Mouse (Mus musculus) bone marrow, adult 2 months (tissue): ENCODE results near the gene Pdss2. TPM values are rescaled to one million over a fixed set of nuclear protein-coding genes. Genes with fewer than 3 reads are reported as not detected.

ENCODE experiments used
- H3K27ac ChIP-seq: fragments of 200-500 bp; 2 replicates; pipeline ENCODE4 v1.5.1; 2012; ENCODE audit warnings: low read depth, mild to moderate bottlenecking, control low read depth, inconsistent platforms, low read length; ENCODE audit not compliant: control insufficient read depth, poor library complexity, insufficient read depth
- H3K4me1 ChIP-seq: fragments of 200-500 bp; 2 replicates; pipeline ENCODE4 v1.6.1; 2011; ENCODE audit warnings: low read length; ENCODE audit not compliant: control insufficient read depth, insufficient read depth
- H3K4me3 ChIP-seq: fragments of 200-500 bp; replicated peaks from 2 replicates; pipeline ENCODE3; 2011; ENCODE audit warnings: mild to moderate bottlenecking, low read depth, low read length, control low read depth; ENCODE audit not compliant: control insufficient read depth
- CTCF ChIP-seq: fragments of 200-500 bp; IDR thresholded peaks from 2 replicates; pipeline ENCODE4 v1.5.1; 2011; ENCODE audit warnings: low read length, control low read depth; ENCODE audit not compliant: control insufficient read depth, insufficient read depth
- POLR2A ChIP-seq: fragments of 200-500 bp; IDR thresholded peaks from 2 replicates; pipeline ENCODE4 v1.6.1; 2011; ENCODE audit warnings: low read depth, mild to moderate bottlenecking, control low read depth, low read length, borderline replicate concordance; ENCODE audit not compliant: control insufficient read depth
- WGBS: fragments of 180-500 bp; shearing (Covaris S2); methylation state at CpG from one replicate; pipeline ENCODE4 v1.1.7; 2018; 5-methylcytosine and 5-hydroxymethylcytosine counted together
- polyA plus RNA-seq: library from polyadenylated mRNA; stranded (reverse); fragments of >200 nt; gene quantifications from 2 replicates; pipeline ENCODE4 v1.2.4, GENCODE M21; 2011; ENCODE audit warnings: low replicate concordance; ENCODE audit not compliant: missing spikeins, insufficient read depth, insufficient read length

Gene Pdss2
- polyA plus RNA-seq, 1 experiment = 10.9 TPM

DNA sequence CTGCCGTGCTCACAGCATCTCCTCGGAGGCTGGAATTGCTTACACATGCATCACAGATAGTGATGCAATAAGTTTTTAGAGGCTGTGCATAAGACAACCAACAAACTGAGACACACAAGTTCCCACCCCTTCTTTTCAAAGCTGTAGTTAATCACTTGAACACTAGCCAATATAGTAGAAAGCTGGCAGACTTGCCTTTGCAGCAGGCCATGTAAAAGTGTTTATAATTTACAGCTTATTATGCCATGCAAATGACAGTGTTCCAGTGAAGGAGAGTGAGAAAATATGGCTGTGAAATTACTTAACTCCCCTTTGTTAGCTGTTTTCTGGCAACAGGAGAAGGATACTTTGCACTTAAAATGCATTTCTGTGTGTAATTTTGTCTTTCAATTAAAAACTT is 90.9 kb downstream of the Pdss2 start:
- no peak overlapping the region for H3K4me3 ChIP-seq
- no peaks in the 10 kb centered on the region; the same call in 1 of the 2 replicates for H3K4me1 ChIP-seq
- WGBS = 58% methylated on average over 2 of the region's 2 CpGs
- TF ChIP-seq CTCF (no peak), POLR2A (no peak)
- H3K27ac ChIP-seq = no peak overlapping the region

DNA sequence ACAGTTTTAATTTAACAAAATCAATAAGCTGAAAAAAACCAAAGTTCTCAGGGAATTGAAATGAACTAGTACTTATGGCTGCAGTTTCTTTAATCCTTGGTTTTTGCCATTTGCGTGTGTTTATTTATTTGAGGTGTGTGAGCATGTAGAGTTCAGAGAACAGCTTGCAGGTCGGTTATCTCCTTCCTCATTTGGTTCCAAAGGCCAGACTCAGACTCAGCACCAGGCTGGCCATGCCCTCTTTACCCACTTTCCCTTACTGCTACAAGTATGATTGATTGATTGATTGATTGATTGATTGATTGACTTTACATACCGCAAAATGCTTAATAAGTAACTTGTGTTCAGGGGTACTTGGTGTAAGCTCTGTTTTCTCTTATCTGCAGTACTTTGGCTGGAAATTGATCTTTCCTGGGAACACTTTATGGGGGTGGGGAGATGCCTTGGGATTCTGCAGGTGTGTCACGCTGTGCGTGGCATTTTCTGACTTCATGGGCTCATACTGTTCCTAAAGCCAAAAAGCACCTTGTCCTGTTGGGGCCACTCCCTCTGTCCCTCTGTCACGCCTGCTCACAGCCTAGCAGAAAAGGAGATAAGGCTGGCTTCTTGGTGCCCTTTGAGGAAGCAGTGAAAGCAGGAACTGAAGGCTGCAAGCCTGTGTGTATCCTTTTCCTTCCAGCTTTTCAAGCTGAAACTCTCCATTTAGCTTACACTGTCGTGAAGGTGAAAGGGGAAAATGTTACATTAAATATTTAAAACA is 91.6 kb downstream of the Pdss2 start:
- WGBS = 37% methylated on average over 7 of the region's 7 CpGs
- TF ChIP-seq CTCF (no peak), POLR2A (no peak)
- Histone ChIP-seq H3K4me3 (no peak overlapping the region), H3K4me1 (no peaks in the 10 kb centered on the region; the same call in 1 of the 2 replicates), H3K27ac (no peak overlapping the region)

DNA sequence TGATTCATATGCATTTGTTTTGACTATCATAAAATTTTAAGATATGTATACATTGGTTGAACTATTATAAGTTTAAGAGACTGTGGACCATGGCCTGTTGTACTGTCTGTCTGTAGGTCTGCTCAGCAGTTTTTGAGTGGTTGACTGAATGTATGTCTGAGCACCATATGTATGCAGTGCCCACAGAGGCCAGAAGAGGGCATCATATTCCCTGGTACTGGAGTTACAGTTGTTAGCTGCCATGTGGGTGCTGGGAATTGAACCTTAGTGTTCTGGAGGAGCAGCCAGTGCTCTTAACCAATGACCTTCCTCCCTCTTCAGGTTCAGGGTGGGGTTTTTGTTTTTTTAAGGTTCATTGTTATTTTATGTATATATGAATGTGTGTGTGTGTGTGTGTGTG is 93.9 kb downstream of the Pdss2 start:
- TF ChIP-seq CTCF = no peak
- no peak for TF ChIP-seq POLR2A
- H3K4me3 ChIP-seq = no peak overlapping the region

DNA sequence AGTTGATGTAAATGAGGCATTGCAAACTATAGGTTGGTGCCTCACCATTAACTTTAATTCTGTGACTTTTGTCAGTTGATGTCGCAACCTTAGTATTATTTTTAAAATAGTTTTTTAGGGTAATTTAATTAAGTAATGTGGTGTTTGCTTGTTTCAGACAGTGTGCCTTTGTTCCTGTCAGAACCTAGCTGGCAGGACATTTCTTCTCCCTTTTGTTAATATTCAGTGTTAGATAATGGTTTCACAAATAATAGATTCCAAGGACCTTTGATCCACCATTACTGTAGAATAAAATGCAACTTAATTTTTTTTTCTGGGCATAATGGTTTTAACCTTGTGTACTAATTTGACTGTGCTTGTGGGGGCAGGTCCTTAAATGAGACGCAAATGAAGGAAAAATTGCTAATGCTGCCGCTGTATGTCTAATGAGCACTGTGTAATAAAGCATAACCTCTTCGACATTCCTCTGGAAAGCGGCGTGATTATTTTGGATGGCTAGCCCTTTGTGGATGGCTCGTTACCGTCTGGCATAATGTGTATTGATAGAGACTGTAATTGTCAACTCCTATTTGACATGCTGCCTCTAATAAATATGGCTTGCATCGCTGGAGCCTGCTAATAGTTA is 96.2 kb downstream of the Pdss2 start:
- Histone ChIP-seq H3K4me1 (no peaks in the 10 kb centered on the region; the same call in 1 of the 2 replicates), H3K4me3 (no peak overlapping the region), H3K27ac (no peak overlapping the region)
- TF ChIP-seq POLR2A (no peak), CTCF (no peak)
- 86% methylated on average over 9 of the region's 9 CpGs for WGBS

More for the DNA sequence above, 93.9 kb downstream of the Pdss2 start:
- H3K27ac ChIP-seq = no peak overlapping the region
- no peaks in the 10 kb centered on the region; the same call in 1 of the 2 replicates for H3K4me1 ChIP-seq

DNA sequence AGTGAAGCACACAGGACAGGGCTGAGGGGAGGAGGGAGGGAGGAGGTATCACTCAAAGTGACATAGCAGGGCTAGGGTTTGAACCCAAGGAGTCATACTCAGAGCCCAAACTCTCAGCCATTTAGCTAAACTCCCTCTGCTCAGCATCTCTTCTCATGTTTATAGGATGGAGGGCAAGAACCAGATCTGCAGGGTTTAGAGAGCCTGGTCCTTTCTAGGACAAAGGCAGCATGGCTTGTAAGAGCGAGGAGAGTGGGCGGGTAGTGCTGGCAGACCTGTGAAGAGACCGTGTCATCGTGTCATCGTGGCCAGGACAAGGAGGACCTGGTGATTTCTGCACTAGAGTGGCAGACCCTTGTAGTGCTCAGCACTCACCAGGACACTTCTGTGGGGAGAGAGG is 99.7 kb downstream of the Pdss2 start:
- 83% methylated on average over 5 of the region's 5 CpGs for WGBS
- no peaks in the 10 kb centered on the region; the same call in 1 of the 2 replicates for H3K4me1 ChIP-seq
- H3K4me3 ChIP-seq = no peak overlapping the region
- TF ChIP-seq CTCF = no peak
- no peak for TF ChIP-seq POLR2A
- no peak overlapping the region for H3K27ac ChIP-seq

DNA sequence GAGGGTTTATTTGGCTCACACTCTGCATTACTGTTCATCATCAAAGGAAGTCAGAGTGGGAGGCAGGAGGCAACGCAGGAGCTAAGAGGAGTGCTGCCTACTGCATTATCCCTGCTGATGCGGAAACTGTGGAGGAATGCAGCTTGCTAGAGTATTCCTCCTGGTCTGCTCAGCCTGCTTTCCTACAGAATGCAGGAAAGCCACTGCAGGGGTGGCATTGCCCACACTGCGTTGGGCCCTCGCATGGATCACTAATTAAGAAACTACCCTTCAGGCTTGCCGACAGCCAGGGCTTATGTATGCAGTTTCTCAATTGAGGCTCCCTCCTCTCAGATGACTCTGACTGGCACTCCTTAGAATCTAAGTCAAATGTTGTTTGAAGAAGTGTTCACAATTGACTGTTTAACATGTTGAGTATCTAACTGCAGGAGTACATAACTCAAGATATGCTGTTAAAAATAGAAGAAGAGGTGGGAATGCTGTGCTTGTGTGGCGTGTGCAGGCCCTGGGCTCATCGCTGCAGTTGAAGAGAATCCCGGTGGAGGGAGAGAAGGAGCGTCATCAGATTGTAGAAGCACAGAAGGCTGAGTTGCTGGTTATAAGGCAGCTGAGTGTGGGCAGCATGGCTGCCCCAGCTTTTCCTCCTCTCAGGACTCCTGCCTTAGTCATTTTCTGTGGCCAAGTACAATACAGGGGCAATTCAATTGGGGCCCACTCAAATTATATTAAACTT is 101.3 kb downstream of the Pdss2 start:
- H3K27ac ChIP-seq = no peak overlapping the region
- no peak for TF ChIP-seq POLR2A
- no peak for TF ChIP-seq CTCF
- no peak overlapping the region for H3K4me3 ChIP-seq
- 77% methylated on average over 9 of the region's 9 CpGs for WGBS
- H3K4me1 ChIP-seq = no peaks in the 10 kb centered on the region; the same call in 1 of the 2 replicates

DNA sequence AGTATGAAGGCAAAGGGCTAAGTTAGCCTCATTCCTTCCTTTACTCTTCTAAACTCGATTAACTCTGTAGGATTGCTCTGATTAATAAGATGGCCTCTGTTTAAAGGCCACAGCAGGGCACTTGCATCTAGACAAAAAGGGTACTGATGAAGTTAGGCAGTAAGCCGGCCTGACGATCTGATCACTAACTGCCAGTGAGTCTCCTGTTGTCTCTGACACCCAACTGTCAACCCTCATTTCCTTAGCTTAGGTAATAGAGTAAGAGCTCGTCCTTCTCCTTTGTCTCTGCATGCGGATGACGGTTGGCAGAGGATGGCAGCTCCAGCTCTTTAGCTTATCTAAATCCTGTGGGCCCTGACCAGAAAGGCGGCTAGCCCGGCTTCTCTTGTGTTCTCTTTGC is 102.1 kb downstream of the Pdss2 start:
- H3K27ac ChIP-seq = no peak overlapping the region
- no peak for TF ChIP-seq CTCF
- TF ChIP-seq POLR2A = no peak
- H3K4me1 ChIP-seq = no peaks in the 10 kb centered on the region; the same call in 1 of the 2 replicates
- no peak overlapping the region for H3K4me3 ChIP-seq
- WGBS = 46% methylated on average over 8 of the region's 8 CpGs

DNA sequence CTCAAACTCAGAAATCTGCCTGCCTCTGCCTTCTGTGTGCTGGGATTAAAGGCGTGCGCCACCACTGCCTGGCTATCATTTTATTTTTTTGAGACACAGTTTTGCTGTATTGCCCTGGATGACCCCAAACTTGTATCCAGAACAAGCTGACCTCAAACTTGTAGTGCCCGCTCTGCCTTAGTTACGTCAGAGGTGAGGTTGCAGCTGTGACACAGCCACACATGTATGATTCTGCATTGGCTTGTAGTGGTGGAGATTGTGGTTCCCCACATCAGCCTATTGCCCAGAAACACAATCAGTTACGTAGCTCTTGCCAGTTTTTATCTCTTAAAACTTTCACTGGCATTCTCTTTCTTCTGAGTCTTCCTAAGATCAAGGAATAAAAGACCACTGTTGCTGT is 108.5 kb downstream of the Pdss2 start:
- TF ChIP-seq CTCF (no peak), POLR2A (no peak)
- Histone ChIP-seq H3K4me3 (no peak overlapping the region), H3K27ac (no peak overlapping the region), H3K4me1 (peaks cover 2% of the 10 kb centered on the region; the same call in 1 of the 2 replicates)
- WGBS = 59% methylated on average over 5 of the region's 5 CpGs
